Mouse (Mus musculus) adrenal gland, adult 18-20 months (tissue): ENCODE results near the gene Ankrd13b. TPM values are rescaled to one million over a fixed set of nuclear protein-coding genes. Genes with fewer than 3 reads are reported as not detected.
A peak's percentile ranks its signal among the peaks of the same experiment; 100 is the strongest.
"Not testable (repeated sequence)": the region's sequence is repeated elsewhere in the genome, so short reads cannot be mapped to it uniquely, and the experiment has no call there.

ENCODE experiments used
- DNase-seq, 2 experiments: peaks; one replicate each; pipeline ENCODE4 v3.0.0; 2021 to 2022; ENCODE audit warnings: low spot score in 2 of 2
- long read RNA-seq, 2 experiments: library from polyadenylated mRNA; stranded (forward); transcript quantifications; one replicate each; pipeline ENCODE4 v2.0.0; 2021
- total RNA-seq, 2 experiments: library from RNA; stranded (reverse); gene quantifications; 1 replicate in 1 of 2; 2 replicates in 1 of 2; pipeline ENCODE4 v1.2.3; 2021

Ankrd13b gene
- 1 to 10 TPM; 7.9 to 8.3 TPM for total RNA-seq
- long read RNA-seq, experiment 1, partial matches to known transcripts = 1 of 2 reads
- long read RNA-seq, experiment 1, other reads (novel, unspliced or antisense) = 1 of 2 reads
- long read RNA-seq, experiment 2, partial matches to known transcripts = 0 of 3 reads
- long read RNA-seq, experiment 2, other reads (novel, unspliced or antisense) = 3 of 3 reads

DNA sequence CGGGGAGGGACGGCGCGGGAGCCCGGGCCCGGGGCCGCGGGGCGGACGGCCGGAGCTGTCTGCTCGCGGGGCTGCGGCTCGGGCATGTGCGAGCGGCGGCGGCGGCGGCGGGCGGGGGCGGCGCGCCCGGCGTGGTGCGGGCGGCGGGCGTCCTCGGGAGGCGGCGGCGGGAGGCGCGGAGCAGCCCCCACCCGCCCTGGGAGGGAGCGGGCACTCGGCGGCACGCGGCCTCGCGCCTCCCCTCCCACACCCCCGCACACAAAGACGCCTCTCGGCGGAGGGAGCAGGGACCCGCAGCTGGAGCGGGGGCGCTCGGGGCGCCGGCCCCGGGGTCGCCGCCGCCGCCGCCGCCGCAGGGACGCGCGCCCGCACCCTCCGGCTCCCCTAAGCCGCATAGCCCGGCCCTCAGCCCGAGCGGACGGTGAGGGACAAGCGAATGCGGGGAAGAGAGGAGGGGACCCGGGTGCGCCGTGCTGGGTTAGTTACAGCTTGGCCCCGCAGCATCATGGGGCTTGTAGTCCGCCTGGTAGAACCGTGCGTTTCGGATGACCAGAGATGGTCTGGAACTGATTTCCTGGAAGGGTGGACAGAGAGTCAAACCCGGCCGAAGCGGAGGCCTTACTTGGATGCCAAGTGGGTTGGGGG lies at the start of gene Ankrd13b:
Gene Ankrd13b, minus strand, starts transcription at position 88 of the 645 bp plus-strand sequence.
- DNase-seq = peak; percentile 67 to 73

DNA sequence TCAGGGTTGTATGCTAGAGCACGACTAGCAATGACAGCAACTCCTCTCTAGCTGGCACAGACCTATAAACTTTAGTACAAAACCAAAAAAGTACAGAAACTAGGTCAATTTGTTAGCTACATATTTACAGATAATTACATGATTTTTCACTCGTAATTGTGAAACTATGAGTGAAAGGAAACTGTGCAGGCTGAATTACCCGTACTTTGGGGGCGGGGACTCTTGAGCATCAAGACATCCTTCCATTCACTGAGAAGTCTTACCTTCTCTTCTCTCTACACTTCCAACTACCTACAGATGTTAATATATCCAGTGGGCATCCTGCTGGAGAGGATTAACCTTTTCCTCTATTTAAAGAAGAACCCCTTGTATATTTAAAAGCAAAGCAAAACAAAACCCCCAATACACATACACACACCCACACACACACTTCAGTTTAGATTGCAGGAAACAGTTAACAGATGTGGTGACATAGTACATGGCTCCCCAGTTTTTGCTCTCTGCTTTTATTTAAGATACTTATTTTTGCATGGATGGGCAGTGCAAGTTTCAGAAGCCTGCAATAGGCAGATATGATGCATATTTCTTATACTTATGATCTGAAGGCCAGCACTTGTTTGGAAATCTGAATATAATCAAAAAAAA lies 42.8 kb upstream of the Ankrd13b start:
- DNase-seq = no peak

DNA sequence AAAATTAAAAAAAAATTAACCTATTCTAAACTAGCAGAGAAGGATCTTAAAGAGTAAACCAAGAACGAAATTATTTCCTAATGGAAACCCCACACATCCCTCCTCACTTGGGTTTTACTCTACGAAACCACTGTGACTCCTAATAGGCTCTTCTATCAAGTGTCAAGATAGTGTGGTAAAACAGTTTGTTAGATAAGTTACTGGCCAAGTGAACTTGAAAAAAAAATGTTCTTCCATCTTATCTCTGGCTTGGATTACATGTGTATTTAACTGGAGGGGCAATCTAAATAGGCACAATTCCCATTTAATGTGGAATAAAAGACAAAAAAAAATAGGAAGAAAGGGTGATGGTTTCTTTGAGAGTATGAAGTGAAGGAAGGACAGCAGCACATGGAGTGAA lies 41.4 kb upstream of the Ankrd13b start:
- DNase-seq = no peak

DNA sequence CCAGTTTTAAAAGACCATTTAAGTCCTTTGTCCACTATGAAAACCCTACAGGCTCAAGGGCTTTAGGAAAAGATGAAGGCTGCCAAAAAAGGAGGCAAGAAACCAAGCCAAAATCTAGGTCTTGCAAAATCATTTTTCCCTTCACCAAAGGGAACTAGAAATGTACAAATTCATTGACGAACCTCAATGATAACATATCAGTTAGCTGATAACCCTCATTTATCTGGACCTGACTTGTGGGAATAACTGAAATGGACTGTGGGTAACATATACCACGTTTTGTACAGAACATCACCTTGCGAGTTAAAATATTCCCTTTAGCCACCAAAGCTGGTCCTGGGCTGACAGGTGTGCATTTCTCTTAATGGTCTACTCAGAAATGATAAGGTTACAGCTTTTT lies 40.2 kb upstream of the Ankrd13b start:
- no peak for DNase-seq

DNA sequence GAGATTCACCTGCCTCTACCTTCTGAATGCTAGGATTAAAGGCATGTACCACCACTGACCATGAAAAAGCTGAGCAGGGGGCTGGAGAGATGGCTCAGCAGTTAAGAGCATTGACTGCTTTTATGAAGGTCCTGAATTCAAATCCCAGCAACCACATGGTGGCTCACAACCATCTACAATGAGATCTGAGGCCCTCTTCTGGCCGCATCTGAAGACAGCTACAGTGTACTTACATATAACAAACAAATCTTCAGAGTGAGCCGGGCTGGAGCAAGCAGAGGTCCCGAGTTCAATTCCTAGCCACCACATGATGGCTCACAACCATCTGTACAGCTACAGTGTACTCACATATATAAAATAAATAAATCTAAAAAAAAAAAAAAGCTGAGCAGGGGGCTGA lies 38.9 kb upstream of the Ankrd13b start:
- DNase-seq = not testable (repeated sequence)

DNA sequence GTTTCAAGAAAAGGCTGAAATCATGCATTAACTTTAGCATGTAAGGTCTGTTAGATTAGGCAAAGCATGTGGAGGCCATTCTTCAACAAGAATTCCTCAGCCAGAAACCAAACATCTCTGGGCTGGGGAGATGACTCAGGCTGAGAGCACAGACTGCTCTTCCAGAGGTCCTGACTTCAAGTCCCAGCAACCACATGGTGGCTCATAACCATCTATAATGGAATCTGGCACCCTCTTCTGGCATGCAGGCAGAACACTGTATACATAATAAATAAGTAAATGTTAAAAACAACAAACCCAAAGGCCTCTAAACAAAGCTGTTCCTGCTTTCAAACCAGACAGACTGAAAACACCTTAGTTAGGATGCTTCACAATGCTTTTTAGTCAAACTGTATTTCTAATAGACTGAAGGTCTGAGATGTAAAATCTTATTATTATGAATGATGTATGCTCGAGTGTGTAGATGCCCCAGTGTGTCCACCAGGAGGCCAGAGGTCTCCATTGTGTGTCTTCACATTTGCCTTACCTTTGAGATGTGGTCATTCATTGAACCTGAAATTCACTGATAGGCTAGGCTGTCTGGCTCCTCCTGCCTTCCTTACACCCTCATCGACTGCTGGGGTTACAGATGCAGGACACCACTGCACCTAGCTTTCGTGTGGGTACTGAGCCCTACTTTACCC lies 36.5 kb upstream of the Ankrd13b start:
- DNase-seq = no peak

DNA sequence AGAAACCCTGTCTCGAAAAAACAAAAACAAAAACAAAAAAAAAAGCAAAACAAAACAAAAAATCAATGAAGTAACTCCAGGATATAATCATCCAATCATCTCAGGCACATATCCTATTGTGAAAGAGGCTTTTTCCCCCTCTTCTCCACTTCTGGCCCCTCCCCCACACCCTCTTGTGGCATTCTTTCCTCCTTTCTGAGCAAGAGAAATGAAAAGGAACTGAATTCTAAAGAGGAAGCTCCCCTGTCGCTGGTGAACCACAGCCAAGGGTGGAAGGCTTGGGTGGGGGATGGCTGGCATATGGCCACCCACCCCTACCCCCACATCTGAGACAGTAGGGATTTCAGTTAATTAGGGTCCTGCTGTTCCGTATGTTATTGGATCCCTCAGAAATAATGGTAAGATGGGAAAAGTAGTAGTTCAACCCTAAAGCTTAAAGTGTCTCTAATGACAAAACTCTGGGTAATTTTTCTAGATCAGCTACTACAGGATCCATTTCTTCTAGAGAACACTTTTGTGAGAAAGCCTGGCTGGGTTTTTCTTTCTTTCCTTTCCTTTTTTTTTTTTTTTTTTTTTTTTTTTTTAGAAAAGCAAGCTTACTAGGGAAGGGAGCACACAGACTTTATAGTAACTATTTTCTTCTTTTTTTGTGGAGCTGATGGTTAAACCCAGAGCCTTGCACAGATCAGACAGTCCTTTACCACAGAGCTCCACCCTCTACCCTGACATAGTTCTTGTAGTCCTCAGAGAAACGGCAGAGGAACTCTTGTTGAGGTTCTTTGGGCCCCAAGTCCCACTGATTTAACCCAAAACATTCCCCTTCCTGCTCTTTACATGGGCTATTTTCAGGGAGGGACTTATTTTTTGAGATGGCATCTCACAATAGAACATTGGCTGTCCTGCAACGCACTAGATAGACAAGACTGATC lies 31.4 kb upstream of the Ankrd13b start:
- DNase-seq = no peak

DNA sequence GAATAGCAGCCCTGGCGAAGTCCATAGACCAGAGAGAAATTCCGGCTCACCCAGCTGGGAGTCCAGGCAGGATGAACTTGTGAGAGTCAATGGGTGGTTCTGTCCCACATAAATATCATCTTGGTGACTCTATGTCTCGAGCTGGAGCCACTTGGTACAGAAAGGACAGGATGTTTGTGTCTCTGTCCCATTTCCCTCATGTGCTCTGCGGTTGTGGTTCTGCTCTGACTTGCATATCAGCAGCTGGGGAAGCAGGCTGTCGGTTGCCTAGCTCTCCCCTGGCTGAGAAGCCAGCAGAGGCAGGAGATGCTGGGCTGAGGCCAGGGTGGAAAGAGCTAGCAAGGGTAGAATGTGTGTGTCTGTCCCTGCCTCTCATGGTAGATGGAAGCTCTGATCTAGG lies 29.6 kb upstream of the Ankrd13b start, which contains the start of gene Gm10392:
Gene Gm10392, minus strand, starts transcription at position 156 of the 400 bp plus-strand sequence.
- peak in 1 of 2 experiments; percentile 40 for DNase-seq

DNA sequence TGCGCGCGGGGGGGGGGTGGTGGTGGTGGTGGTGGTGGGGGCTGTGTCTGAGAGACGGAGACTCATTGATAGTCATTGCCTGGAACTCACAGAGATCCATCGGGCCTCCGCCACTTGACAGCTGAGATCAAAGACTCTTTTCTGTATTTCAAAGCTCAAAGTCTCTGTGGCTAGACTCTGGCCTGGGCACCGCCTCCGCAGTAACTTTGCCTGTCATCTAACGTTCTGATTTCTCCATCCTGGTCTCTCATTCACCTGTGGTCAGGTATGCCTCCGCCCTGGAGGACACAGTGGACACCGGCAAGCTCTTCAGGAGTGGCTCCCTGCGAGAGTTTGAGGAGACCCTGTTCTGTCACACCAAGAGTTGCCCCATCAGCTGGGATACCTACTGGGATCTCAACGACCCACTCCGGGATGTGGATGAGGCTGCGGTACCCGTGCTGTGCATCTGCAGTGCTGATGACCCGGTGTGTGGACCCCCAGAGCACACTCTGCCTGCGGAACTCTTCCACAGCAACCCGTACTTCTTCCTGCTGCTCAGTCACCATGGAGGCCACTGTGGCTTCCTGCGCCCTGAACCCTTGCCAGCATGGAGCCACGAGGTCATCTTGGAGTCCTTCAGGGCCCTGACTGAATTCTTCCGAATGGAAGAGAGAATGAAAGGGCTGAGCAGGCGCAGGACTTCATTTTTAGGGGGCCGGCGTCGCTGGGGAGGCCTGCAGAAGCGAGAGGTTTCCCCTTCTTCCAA lies 28.7 kb upstream of the Ankrd13b start:
- peak in 1 of 2 experiments; percentile 30 for DNase-seq

DNA sequence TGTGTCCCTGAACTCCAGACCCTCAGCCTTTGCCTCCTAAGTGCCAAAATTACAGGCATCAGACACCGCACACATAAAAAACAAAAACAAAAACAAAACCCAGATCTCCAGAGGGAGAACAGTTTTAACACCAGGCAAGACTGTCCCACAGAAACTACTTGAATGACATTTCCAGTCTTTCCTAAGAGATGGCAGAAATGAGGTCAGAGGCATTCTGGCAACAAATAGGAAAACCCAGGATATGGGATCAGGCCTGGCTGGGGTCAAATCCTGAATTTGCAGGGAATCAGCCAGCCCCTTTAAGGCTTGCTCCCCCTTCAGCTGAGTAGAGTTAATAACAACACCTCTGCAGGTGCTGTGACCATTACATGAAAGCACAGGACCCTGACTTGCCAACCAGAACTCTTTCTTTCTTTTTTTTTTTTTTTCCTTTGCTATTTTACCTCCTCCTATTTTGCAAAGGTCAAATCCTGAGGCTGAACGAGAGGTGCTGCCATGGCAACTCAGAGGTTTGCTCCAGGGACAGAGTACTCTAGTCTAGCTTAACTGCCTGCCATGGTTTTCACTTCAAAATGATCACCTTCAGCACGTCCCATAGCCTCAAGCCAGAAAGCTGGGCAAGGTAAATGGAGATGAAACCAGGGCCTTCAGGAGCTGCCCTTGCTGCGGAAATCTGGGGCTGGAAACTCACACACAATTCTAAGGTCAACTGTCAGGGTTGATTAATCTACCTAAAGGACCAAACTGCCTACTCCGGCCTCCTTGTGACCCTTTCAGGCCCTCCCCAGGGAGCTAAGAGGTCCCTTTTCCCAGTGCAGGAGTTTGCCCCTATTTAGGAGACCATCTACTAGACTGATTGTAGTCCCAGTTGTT lies 27.3 kb upstream of the Ankrd13b start:
- DNase-seq = no peak

DNA sequence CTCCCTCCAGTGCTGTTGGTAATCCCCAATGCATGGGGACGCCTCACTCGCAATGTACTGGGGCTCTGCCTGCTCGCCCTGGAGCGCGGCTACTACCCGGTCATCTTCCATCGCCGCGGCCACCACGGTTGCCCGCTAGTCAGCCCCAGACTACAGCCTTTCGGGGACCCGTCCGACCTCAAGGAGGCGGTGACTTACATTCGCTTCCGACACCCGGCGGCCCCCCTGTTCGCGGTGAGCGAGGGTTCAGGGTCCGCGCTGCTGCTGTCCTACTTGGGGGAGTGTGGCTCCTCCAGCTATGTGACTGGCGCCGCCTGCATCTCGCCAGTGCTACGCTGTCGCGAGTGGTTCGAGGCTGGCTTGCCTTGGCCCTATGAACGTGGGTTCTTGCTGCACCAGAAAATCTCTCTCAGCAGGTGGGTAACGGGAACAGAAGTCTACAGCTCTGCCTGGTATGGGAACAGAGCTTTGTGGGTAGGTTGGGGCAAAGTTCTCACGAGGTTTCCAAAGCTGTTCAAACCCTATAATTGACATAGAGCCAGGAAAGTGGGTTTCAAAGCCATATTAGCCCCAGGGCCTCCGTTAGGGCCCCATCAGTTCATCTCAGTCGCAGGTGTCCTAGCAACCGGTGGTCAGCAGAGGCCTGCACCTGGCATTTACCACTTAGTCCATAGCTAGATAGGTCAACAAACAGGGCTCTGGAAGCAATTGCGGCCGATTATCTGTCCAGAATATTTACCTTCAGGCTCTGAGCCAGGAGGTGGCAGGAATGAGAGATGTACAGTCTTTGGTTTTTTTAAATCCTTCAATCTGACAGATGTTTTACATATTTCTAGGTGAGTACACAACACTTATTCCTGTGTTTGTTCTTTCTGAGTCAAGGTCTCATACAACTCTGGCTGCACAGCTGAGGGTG lies 26.4 kb upstream of the Ankrd13b start, which contains the start of gene Trp53i13:
Gene Trp53i13, minus strand, starts transcription at position 344 of the 916 bp plus-strand sequence.
- peak in 1 of 2 experiments; percentile 38 for DNase-seq

DNA sequence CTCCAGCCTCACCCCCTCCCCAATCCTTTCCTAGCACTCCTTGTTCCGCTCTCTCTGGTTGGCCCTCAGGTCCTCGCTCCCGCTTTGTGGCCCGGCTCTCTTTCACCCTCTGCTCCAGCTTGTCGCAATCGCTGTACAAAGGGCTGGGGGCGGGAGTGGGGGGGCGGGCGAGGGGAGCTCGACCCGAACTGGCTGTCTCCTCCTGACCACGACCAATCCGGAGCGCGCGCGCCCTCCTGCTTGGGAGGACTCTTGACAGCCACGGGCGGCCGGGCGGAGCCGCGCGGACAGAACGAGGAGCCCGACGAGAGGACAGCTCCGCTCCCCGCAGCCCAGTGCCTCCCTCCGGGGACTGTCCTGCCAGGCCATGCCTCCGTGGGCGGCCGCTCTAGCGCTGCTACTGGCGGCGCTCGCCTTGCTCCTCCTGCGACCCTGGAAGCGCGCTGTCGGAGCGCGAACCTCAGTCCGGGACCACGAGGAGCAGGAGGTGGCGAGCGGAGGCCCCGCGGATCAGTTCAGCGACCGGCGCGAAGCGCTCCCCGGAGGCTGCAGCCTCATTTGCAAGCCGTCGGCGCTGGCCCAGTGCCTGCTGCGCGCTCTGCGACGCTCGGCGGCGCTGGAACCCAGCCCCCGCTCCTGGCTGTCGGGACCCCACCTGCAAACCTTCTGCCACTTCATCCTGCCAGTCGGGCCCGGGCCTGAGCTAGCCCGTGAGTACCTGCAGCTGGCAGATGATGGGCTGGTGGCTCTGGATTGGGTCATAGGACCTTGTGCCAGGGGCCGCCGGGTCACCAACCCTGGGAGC lies 25.6 kb upstream of the Ankrd13b start, which contains the start of gene Abhd15:
Gene Abhd15, plus strand, starts transcription at position 290 of the 805 bp plus-strand sequence.
- DNase-seq = peak; percentile 84 to 88

DNA sequence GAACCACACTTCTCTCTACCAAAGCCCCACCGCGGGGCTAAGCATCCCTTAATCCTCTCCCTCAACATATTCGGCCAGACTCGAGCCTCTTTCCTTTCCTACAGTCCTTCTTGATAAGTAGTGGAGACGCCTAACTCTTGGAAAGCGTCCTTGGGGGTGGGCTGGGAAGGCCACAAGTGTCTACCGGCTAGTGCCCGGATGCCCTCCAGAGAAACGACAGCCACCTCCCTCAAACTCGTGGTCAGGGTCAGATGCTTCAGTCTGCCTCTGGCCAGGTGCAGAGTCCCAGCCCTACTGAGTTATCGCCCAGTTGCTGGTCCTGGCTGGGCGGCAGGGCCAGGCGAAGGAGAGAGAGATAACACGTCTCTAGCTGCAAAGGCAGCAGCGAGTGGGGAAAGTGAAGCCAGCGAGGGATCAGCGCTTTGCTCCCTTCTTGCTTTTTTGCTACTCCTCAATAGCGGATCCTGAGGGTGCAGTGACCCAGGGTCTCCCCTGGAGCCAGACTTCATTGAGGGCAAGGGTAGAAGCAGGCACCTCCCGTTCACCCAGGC lies 24.9 kb upstream of the Ankrd13b start:
- DNase-seq = peak in 1 of 2 experiments; percentile 44

DNA sequence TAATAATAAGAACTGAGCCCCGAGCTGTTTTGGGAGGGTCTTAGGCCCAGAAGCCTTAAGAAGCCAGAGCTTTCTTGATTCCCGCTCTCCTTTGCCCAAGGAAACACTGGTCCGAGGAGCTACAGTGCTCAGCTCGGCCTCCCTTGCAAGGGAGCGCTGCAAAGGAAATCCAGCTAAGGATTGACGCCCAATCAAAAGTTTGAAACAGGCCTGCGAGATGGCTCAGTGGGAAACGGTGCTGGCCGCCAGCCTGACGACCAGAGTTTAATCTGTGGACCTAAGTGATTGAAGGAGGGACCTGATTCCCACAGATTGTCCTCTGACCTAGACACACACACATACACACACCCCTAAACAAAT lies 24.3 kb upstream of the Ankrd13b start:
- DNase-seq = peak in 1 of 2 experiments; percentile 31

DNA sequence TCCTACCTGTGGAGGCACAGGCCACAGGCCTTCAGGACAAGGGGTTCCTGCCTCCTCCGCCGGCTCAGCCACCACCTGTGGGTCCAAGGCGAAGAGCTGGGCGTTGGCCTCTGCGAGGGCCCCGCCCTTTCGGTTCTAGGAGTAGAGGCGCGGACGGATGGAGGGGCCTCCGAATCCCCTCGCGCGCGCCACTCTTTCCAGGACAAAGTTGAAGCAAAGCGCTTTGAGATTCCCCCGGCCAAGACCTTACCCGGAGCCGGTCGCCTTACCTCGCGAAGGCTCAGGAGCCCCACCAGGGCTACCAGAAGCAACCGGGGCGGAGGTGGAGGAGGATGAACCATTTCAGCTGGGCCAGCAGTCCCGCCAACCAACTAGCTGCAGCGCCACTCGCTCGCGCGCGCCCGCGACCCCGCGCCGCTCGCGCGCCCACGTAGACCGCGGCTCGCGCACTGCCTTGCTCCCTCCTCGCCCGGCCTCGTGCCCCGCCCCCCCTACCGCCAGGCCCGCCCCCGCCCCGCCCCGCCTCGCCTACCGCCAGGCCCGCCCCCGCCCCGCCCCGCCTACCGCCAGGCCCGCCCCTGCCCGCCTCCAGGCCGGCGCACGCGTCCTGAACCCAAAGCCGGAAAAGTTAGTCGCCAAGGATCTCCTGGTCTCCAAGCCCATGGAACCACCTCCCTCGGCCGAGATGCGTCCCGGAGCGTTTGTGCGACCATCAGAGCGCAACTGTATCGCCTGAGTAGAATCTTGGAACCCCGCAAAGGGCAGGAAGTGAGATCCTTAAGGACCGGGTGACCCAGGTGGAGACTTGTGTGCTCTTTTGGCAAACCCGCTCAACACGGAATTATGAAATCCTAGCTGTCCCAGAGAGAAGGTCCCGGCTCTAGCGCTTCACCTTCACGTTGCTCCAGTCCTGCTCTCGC lies 23.7 kb upstream of the Ankrd13b start:
- DNase-seq = peak; percentile 82 to 86
